Mouse (Mus musculus): ENCODE data around the gene Nde1. TPM values are rescaled to one million over a fixed set of nuclear protein-coding genes. Genes with fewer than 3 reads are reported as not detected.

Nde1 gene
- total RNA-seq (2023; ENCODE audit: inconsistent age), result 37.0 to 49.3 TPM (median 43.7 TPM) in 4 replicates

GRCm38 (mm10) chr16:14162988-14163416 lies at the start of gene Nde1, which contains the start of gene Marf1:
TSS of gene Nde1 (plus strand) at chr16:14163275.
TSS of gene Marf1 (minus strand) at chr16:14163351.

Other genes starting within 250 kb of the Nde1 start
- not detected in 4 replicates for gene 2900011O08Rik, start 176.7 kb upstream of the Nde1 start, total RNA-seq (2023; ENCODE audit: inconsistent age)
- gene Ifitm7, start 176.4 kb upstream of the Nde1 start, total RNA-seq (2023; ENCODE audit: inconsistent age), result not detected in 4 replicates
- gene Marf1, start 76 bp downstream of the Nde1 start, total RNA-seq (2023; ENCODE audit: inconsistent age), result 66.2 to 71.7 TPM (median 69.6 TPM) in 4 replicates
- 0.21 TPM in 1 of 4 replicates, not detected in the others for gene Myh11, start 128.1 kb downstream of the Nde1 start, total RNA-seq (2023; ENCODE audit: inconsistent age)
- gene Fopnl, start 154.1 kb downstream of the Nde1 start, total RNA-seq (2023; ENCODE audit: inconsistent age), result 32.9 to 38.6 TPM (median 34.7 TPM) in 4 replicates
- gene Abcc1, start 198.3 kb downstream of the Nde1 start, total RNA-seq (2023; ENCODE audit: inconsistent age), result 38.6 to 56.3 TPM (median 48.4 TPM) in 4 replicates